Mouse (Mus musculus): ENCODE data around the gene Pip5k1b. TPM values are rescaled to one million over a fixed set of nuclear protein-coding genes. Genes with fewer than 3 reads are reported as not detected.

The Pip5k1b gene
- polyA plus RNA-seq, 1 experiment from 2014 or later: 9.1 TPM

DNA sequence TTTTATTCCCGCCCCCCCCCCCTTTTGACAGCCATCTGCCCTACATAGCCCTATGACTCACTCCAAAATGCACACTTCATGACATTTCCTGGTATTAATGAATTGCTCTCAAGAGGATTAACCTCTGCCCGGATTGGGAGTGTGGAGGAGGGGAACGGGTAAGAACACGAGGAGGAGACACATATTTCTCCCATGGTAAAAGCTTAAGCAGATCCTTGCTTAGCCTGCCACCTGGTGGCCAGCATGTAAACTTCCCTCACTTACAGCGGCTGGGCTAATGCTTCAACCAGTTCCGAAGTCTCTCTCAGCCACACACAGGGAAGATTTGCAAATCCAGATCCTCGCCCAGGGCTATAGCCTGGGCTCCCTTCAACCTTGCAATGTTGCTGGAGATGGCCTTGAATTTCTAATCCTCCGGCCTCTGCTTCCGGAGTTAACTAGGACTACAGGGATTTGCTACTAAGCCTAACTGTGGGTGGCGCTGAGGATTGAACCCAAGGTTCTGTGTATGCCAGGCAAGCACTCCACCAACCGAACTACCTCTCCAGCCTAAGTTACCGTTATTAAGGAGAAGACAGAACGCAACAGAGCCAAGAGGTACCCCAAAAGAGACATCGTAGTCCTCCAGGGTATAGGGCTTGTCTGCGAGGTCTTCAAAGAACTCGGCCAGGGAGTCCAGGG lies 283.8 kb downstream of the Pip5k1b start:
- Histone ChIP-seq H3K4me2 (peak overlapping the region; percentile 35), H3K27ac (peak overlapping the region; percentile 51; the same call in 1 of the 2 replicates), H3K4me1 (peaks cover 53% of the 10 kb centered on the region), H3K36me3 (peaks cover 82% of the 10 kb centered on the region), H3K9me3 (replicated peaks) (no peaks in the 10 kb centered on the region), H3K4me3 (no peak overlapping the region), H3K27me3 (replicated peaks) (no peaks in the 10 kb centered on the region), H3K9ac (no peak overlapping the region)
- peak; percentile 70 for ATAC-seq
- 44% methylated on average over 16 of the region's 16 CpGs for WGBS (ENCODE audit: insufficient replicate concordance)

DNA sequence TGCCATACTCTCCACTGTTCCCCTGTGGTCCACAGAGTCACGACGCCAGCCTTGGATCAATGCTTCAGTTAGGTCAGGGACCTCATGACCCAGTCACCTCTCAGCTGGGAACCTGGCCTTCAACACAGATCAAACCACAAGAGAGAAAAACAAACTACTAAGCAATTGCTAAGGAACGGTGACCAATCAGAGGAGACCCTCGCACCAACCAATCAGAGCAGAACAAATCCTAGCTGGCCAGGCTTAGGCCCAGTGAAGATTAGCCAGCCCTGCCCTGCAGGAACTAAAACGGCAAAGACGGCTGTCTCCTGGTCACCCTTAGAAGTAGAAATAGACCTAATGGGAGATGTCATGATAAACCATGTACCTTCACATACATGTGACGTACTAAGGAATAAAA lies 284.3 kb downstream of the Pip5k1b start:
- no peaks in the 10 kb centered on the region for H3K9me3 ChIP-seq (replicated peaks)
- H3K9ac ChIP-seq: no peak overlapping the region
- H3K4me1 ChIP-seq: peaks cover 53% of the 10 kb centered on the region
- 63% methylated on average over 7 of the region's 7 CpGs for WGBS (ENCODE audit: insufficient replicate concordance)
- H3K27ac ChIP-seq: peak overlapping the region; percentile 51; the same call in 1 of the 2 replicates
- peak overlapping the region; percentile 35 for H3K4me2 ChIP-seq
- ATAC-seq: peak; percentile 44
- peaks cover 82% of the 10 kb centered on the region for H3K36me3 ChIP-seq
- H3K4me3 ChIP-seq: no peak overlapping the region
- no peaks in the 10 kb centered on the region for H3K27me3 ChIP-seq (replicated peaks)

GRCm38 (mm10) chr19:24268531-24268930 lies 287.1 kb downstream of the Pip5k1b start:
- Histone ChIP-seq H3K4me1 (peaks cover 27% of the 10 kb centered on the region), H3K9ac (no peak overlapping the region), H3K4me2 (no peak overlapping the region), H3K36me3 (peaks cover 88% of the 10 kb centered on the region), H3K27ac (no peak overlapping the region), H3K4me3 (no peak overlapping the region), H3K9me3 (replicated peaks) (no peaks in the 10 kb centered on the region), H3K27me3 (replicated peaks) (no peaks in the 10 kb centered on the region)
- no peak for ATAC-seq
- 70% methylated on average over 4 of the region's 4 CpGs for WGBS (ENCODE audit: insufficient replicate concordance)

- peak; percentile 42; the same call in 1 of the 2 replicates for ATAC-seq
- Histone ChIP-seq H3K9ac (no peak overlapping the region), H3K9me3 (replicated peaks) (no peaks in the 10 kb centered on the region), H3K4me1 (peaks cover 14% of the 10 kb centered on the region), H3K27me3 (replicated peaks) (no peaks in the 10 kb centered on the region), H3K4me3 (no peak overlapping the region), H3K27ac (peak overlapping the region; percentile 61), H3K4me2 (no peak overlapping the region), H3K36me3 (peaks cover 96% of the 10 kb centered on the region)
- 77% methylated on average over 7 of the region's 7 CpGs for WGBS (ENCODE audit: insufficient replicate concordance)
Measured at GRCm38 (mm10) chr19:24266046-24266830, 289.4 kb downstream of the Pip5k1b start.

DNA sequence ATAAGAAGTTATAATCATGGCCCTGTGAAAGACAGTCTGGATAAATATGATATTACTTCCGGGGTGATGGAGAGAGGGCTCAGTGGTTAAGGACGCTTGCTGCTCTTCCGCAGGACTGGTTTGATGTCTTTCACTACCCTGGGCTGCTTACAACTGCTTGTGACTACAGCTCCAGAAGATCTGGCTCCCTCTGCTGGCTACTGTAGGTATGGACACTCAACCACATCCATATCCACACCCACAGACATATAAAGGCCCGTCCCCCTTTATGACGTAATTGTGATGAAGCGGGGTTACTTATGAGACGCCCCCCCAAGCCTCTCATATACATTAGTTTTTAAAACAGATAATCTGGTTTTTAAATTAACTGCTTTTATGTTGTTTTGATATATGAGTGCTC lies 290.7 kb downstream of the Pip5k1b start:
- Histone ChIP-seq H3K4me3 (no peak overlapping the region), H3K27ac (no peak overlapping the region), H3K4me1 (peaks cover 10% of the 10 kb centered on the region; the same call in 1 of the 2 replicates), H3K9me3 (replicated peaks) (no peaks in the 10 kb centered on the region), H3K9ac (no peak overlapping the region), H3K36me3 (peaks cover 96% of the 10 kb centered on the region), H3K4me2 (no peak overlapping the region), H3K27me3 (replicated peaks) (no peaks in the 10 kb centered on the region)
- WGBS (ENCODE audit: insufficient replicate concordance): 38% methylated on average over 7 of the region's 7 CpGs
- ATAC-seq: peak; percentile 74

- Histone ChIP-seq H3K4me1 (peaks cover 6% of the 10 kb centered on the region; the same call in 1 of the 2 replicates), H3K9ac (no peak overlapping the region), H3K27ac (no peak overlapping the region), H3K27me3 (replicated peaks) (no peaks in the 10 kb centered on the region), H3K4me2 (no peak overlapping the region), H3K4me3 (no peak overlapping the region), H3K9me3 (replicated peaks) (no peaks in the 10 kb centered on the region), H3K36me3 (peaks cover 86% of the 10 kb centered on the region)
- WGBS (ENCODE audit: insufficient replicate concordance): 89% methylated on average over 14 of the region's 14 CpGs
- no peak for ATAC-seq
Measured at GRCm38 (mm10) chr19:24262736-24263135, 292.9 kb downstream of the Pip5k1b start.

- H3K4me1 ChIP-seq: no peaks in the 10 kb centered on the region; the same call in 1 of the 2 replicates
- H3K27ac ChIP-seq: no peak overlapping the region
- H3K27me3 ChIP-seq (replicated peaks): no peaks in the 10 kb centered on the region
- H3K4me2 ChIP-seq: no peak overlapping the region
- no peak overlapping the region for H3K4me3 ChIP-seq
- no peak for ATAC-seq
- no peaks in the 10 kb centered on the region for H3K9me3 ChIP-seq (replicated peaks)
- 77% methylated on average over 12 of the region's 12 CpGs for WGBS (ENCODE audit: insufficient replicate concordance)
- peaks cover 55% of the 10 kb centered on the region for H3K36me3 ChIP-seq
- H3K9ac ChIP-seq: no peak overlapping the region
Measured at GRCm38 (mm10) chr19:24259390-24260351, 296.0 kb downstream of the Pip5k1b start.

- WGBS (ENCODE audit: insufficient replicate concordance): 75% methylated on average over 5 of the region's 5 CpGs
- H3K4me2 ChIP-seq: no peak overlapping the region
- H3K9me3 ChIP-seq (replicated peaks): no peaks in the 10 kb centered on the region
- no peaks in the 10 kb centered on the region for H3K27me3 ChIP-seq (replicated peaks)
- 0 out of 2 replicates have a peak overlapping the region, but pooled peaks have one; percentile 2 for H3K27ac ChIP-seq
- no peak overlapping the region for H3K4me3 ChIP-seq
- H3K36me3 ChIP-seq: peaks cover 42% of the 10 kb centered on the region
- H3K9ac ChIP-seq: no peak overlapping the region
- ATAC-seq: no peak
- H3K4me1 ChIP-seq: no peaks in the 10 kb centered on the region; the same call in 1 of the 2 replicates
Measured at GRCm38 (mm10) chr19:24258368-24258767, 297.3 kb downstream of the Pip5k1b start.

GRCm38 (mm10) chr19:24257962-24258361 lies 297.7 kb downstream of the Pip5k1b start:
- Histone ChIP-seq H3K36me3 (peaks cover 40% of the 10 kb centered on the region), H3K4me3 (no peak overlapping the region), H3K9ac (no peak overlapping the region), H3K4me1 (no peaks in the 10 kb centered on the region; the same call in 1 of the 2 replicates), H3K9me3 (replicated peaks) (no peaks in the 10 kb centered on the region), H3K4me2 (no peak overlapping the region), H3K27me3 (replicated peaks) (no peaks in the 10 kb centered on the region), H3K27ac (0 out of 2 replicates have a peak overlapping the region, but pooled peaks have one; percentile 2)
- ATAC-seq: no peak
- WGBS (ENCODE audit: insufficient replicate concordance): 86% methylated on average over 6 of the region's 6 CpGs

DNA sequence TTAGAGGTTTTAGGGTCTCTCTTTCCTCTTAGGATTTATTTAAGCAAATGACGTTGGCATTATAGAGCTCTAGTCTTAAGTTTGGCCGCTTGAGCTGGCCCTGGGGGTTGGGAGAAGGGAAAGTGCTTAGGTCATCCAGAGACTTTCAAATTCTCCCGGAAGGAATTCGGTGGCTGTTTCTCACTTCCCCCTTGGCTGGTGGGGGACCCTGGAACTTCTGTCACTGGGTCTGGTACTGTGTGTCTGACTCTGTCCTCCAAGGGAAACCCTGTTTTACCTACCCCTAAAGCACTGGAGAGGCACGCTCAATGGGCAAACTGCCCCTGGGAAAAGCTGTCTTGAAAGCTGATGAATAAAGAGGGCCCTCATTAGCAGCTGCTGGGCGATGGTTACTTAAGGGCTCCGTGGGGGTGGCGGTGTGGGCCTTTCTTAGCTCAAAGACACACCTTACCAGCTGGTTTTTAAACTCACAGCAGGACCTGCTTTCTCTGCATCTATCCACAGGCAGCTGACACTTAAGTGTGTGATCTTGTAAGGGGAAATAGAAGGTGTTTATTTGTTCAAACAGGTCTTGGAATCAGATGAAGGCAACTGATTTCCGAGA lies 301.9 kb downstream of the Pip5k1b start:
- H3K4me2 ChIP-seq: no peak overlapping the region
- no peak for ATAC-seq
- H3K27me3 ChIP-seq (replicated peaks): peaks cover 5% of the 10 kb centered on the region; the same call in 1 of the 2 replicates
- WGBS (ENCODE audit: insufficient replicate concordance): 40% methylated on average over 9 of the region's 9 CpGs
- H3K4me1 ChIP-seq: peaks cover 5% of the 10 kb centered on the region; the same call in 1 of the 2 replicates
- no peaks in the 10 kb centered on the region for H3K9me3 ChIP-seq (replicated peaks)
- no peak overlapping the region for H3K9ac ChIP-seq
- H3K36me3 ChIP-seq: 0 out of 2 replicates have a peak, but pooled peaks cover under 1% of the 10 kb centered on the region
- H3K27ac ChIP-seq: no peak overlapping the region
- no peak overlapping the region for H3K4me3 ChIP-seq

GRCm38 (mm10) chr19:24251869-24252268 lies 303.8 kb downstream of the Pip5k1b start:
- Histone ChIP-seq H3K9ac (no peak overlapping the region), H3K27ac (no peak overlapping the region), H3K36me3 (no peaks in the 10 kb centered on the region), H3K9me3 (replicated peaks) (no peaks in the 10 kb centered on the region), H3K27me3 (replicated peaks) (peaks cover 5% of the 10 kb centered on the region; the same call in 1 of the 2 replicates), H3K4me3 (no peak overlapping the region), H3K4me2 (no peak overlapping the region), H3K4me1 (peaks cover 5% of the 10 kb centered on the region; the same call in 1 of the 2 replicates)
- WGBS (ENCODE audit: insufficient replicate concordance): 17% methylated on average over 6 of the region's 6 CpGs
- ATAC-seq: no peak
